Mouse (Mus musculus) splenic B cell, adult 2 months (primary cell): ENCODE data around the gene Rab5b.
"Not testable (repeated sequence)": the region's sequence is repeated elsewhere in the genome, so short reads cannot be mapped to it uniquely, and the experiment has no call there.

Experiments
- DNase-seq: peaks from one replicate; pipeline ENCODE4 v3.0.0-alpha.2; 2011; ENCODE audit warnings: low read depth, low spot score
- H3K27me3 ChIP-seq: 2 replicates; pipeline ENCODE4 v1.6.1; 2012; ENCODE audit warnings: mild to moderate bottlenecking, low read length, moderate library complexity, mixed read lengths; ENCODE audit not compliant: control insufficient read depth, poor library complexity, insufficient read depth, severe bottlenecking
- H3K36me3 ChIP-seq: 2 replicates; pipeline ENCODE4 v1.6.1; 2012; ENCODE audit warnings: mild to moderate bottlenecking, low read length, moderate library complexity, mixed read lengths; ENCODE audit not compliant: control insufficient read depth, poor library complexity, insufficient read depth, severe bottlenecking

Gene Rab5b

GRCm38 (mm10) chr10:128640891-128641290 is 55.2 kb downstream of the Rab5b start:
- H3K27me3 ChIP-seq, result no peaks in the 10 kb centered on the region
- H3K36me3 ChIP-seq, result no peaks in the 10 kb centered on the region
- no peak for DNase-seq

- no peak for DNase-seq
- Histone ChIP-seq H3K36me3 (no peaks in the 10 kb centered on the region), H3K27me3 (no peaks in the 10 kb centered on the region)
Observed at GRCm38 (mm10) chr10:128639999-128640398, 56.1 kb downstream of the Rab5b start.

GRCm38 (mm10) chr10:128637011-128637410 is 59.1 kb downstream of the Rab5b start:
- no peaks in the 10 kb centered on the region for H3K27me3 ChIP-seq
- peak; percentile 39 for DNase-seq

GRCm38 (mm10) chr10:128636561-128636960 is 59.5 kb downstream of the Rab5b start:
- peak; percentile 41 for DNase-seq
- H3K36me3 ChIP-seq, result no peaks in the 10 kb centered on the region
- no peaks in the 10 kb centered on the region for H3K27me3 ChIP-seq

More at GRCm38 (mm10) chr10:128637011-128637410, 59.1 kb downstream of the Rab5b start:
- no peaks in the 10 kb centered on the region for H3K36me3 ChIP-seq

- Histone ChIP-seq H3K27me3 (no peaks in the 10 kb centered on the region), H3K36me3 (no peaks in the 10 kb centered on the region)
- DNase-seq, result no peak
Observed at GRCm38 (mm10) chr10:128635697-128636096, 60.4 kb downstream of the Rab5b start.

- Histone ChIP-seq H3K27me3 (no peaks in the 10 kb centered on the region), H3K36me3 (no peaks in the 10 kb centered on the region)
- DNase-seq, result no peak
Observed at GRCm38 (mm10) chr10:128631571-128631970, 64.5 kb downstream of the Rab5b start.

GRCm38 (mm10) chr10:128630306-128630705 is 65.8 kb downstream of the Rab5b start:
- not testable (repeated sequence) for H3K36me3 ChIP-seq, DNase-seq, H3K27me3 ChIP-seq

- no peaks in the 10 kb centered on the region for H3K27me3 ChIP-seq
- no peak for DNase-seq
- no peaks in the 10 kb centered on the region for H3K36me3 ChIP-seq
Observed at GRCm38 (mm10) chr10:128629746-128630145, 66.3 kb downstream of the Rab5b start.

- H3K36me3 ChIP-seq, result peaks cover 5% of the 10 kb centered on the region; the same call in 1 of the 2 replicates
- no peaks in the 10 kb centered on the region for H3K27me3 ChIP-seq
- peak; percentile 15 for DNase-seq
Observed at GRCm38 (mm10) chr10:128627398-128628317, 68.4 kb downstream of the Rab5b start.
